Mouse (Mus musculus): Measurements from ENCODE around the gene Evx2.

Evx2 gene

GRCm38 (mm10) chr2:74659507-74660005 is at the start of gene Evx2:
Gene Evx2 (minus strand): TSS chr2:74659557.
- in situ Hi-C loops (cut with MboI, MseI), result loop anchor here (5.0 to 25.0 kb wide), 4 partner anchors 365 to 1072 kb away; partner anchors contain the start of gene Chrna1

GRCm38 (mm10) chr2:74708676-74709075 is 49.3 kb upstream of the Evx2 start:
- in situ Hi-C loops (cut with MboI, MseI), result no loop called here

GRCm38 (mm10) chr2:74707599-74707998 is 48.2 kb upstream of the Evx2 start:
- in situ Hi-C loops (cut with MboI, MseI), result no loop called here

GRCm38 (mm10) chr2:74706393-74706960 is 47.1 kb upstream of the Evx2 start:
- in situ Hi-C loops (cut with MboI, MseI), result no loop called here

- in situ Hi-C loops (cut with MboI, MseI), result no loop called here
Measured at GRCm38 (mm10) chr2:74705467-74706089, 46.2 kb upstream of the Evx2 start.

GRCm38 (mm10) chr2:74704999-74705466 is 45.7 kb upstream of the Evx2 start:
- in situ Hi-C loops (cut with MboI, MseI), result no loop called here

GRCm38 (mm10) chr2:74704393-74704998 is 45.1 kb upstream of the Evx2 start, which contains the start of gene Hoxd8:
Gene Hoxd8 (plus strand): TSS chr2:74704615.
- in situ Hi-C loops (cut with MboI, MseI), result no loop called here

- in situ Hi-C loops (cut with MboI, MseI), result no loop called here
Measured at GRCm38 (mm10) chr2:74703720-74704392, 44.5 kb upstream of the Evx2 start.

- in situ Hi-C loops (cut with MboI, MseI), result no loop called here
Measured at GRCm38 (mm10) chr2:74703317-74703716, 44.0 kb upstream of the Evx2 start.

GRCm38 (mm10) chr2:74702820-74703219 is 43.5 kb upstream of the Evx2 start:
- in situ Hi-C loops (cut with MboI, MseI), result no loop called here

- in situ Hi-C loops (cut with MboI, MseI), result no loop called here
Measured at GRCm38 (mm10) chr2:74701949-74702819, 42.8 kb upstream of the Evx2 start.

GRCm38 (mm10) chr2:74700546-74701112 is 41.3 kb upstream of the Evx2 start:
- in situ Hi-C loops (cut with MboI, MseI), result no loop called here

- in situ Hi-C loops (cut with MboI, MseI), result loop anchor here (25.0 kb wide), 1 partner anchor 887 kb away; no protein-coding TSS in a partner anchor
Measured at GRCm38 (mm10) chr2:74699664-74700545, 40.5 kb upstream of the Evx2 start.

- in situ Hi-C loops (cut with MboI, MseI), result loop anchor here (25.0 kb wide), 1 partner anchor 888 kb away; no protein-coding TSS in a partner anchor
Measured at GRCm38 (mm10) chr2:74699053-74699430, 39.7 kb upstream of the Evx2 start.

GRCm38 (mm10) chr2:74698201-74699052 is 39.1 kb upstream of the Evx2 start:
- in situ Hi-C loops (cut with MboI, MseI), result loop anchor here (25.0 kb wide), 1 partner anchor 889 kb away; no protein-coding TSS in a partner anchor

- in situ Hi-C loops (cut with MboI, MseI), result loop anchor here (25.0 kb wide), 1 partner anchor 890 kb away; no protein-coding TSS in a partner anchor
Measured at GRCm38 (mm10) chr2:74697567-74698121, 38.3 kb upstream of the Evx2 start, which contains the start of gene Hoxd9. Gene Hoxd9 (plus strand): TSS chr2:74697727.

GRCm38 (mm10) chr2:74696442-74697335 is 37.3 kb upstream of the Evx2 start:
- in situ Hi-C loops (cut with MboI, MseI), result loop anchor here (25.0 kb wide), 1 partner anchor 891 kb away; no protein-coding TSS in a partner anchor

Measured in regulatory T cell (primary cell).